Mouse (Mus musculus) fat pad, adult 2 months (tissue): ENCODE measurements around the gene Scfd2.

Experiments used
- DNase-seq: peaks from one replicate; pipeline ENCODE4 v3.0.0-alpha.2; 2011; ENCODE audit warnings: low read depth, low spot score; ENCODE audit errors: extremely low read depth

Scfd2 gene

DNA sequence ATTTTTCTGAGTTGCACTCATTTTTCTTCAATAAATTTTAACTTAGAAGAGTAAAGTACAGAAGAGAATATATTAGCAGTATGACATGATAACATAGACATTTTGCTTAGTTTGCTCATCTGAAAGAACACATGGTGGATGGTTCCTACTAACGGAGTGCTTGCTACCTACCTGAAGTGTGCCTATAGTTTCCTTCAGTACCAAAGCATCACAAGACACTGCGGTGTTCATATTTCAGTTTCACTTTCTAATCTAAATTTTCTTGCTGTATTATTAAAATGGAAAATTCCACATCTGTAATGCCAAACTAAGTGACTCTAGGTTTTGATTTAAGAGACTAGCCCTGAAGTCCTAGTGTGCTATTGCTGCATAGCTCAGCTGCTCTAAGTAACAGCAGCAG is 74.8 kb downstream of the Scfd2 start:
- DNase-seq: no peak

DNA sequence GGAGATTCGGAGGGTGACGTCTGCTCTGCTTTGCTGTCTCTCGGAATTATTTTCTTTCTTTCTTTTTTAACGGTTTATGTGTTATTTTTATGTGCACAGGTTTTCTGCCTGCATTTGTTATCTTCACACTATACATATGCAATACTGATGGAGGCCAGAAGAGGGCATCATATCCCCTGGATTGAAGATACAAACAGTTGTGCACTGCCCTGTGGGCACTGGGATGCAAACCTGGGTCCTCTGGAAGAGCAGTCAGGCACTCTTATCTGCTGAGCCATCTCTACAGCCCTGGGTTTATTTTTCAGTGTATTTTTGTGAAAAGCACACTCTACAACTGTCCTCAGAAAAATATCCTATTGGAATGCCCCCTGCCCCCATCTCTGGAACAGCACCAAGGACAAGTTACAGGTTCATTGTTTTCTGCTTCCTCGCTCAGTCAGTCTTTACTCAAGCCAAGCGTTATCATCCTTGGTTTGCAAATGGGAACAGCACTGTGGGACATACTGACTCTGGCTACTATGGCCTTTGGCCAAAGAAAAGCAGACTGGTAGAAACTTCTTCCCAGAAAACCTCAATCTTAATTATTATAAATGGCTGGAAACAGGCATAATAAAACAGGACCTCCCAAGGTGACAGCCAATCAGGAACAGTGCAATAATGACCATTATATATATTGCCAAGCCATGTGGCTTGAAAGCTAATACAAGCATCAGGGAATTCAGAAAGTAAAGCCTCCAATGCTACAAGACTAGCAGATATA is 75.9 kb downstream of the Scfd2 start:
- DNase-seq: no peak

DNA sequence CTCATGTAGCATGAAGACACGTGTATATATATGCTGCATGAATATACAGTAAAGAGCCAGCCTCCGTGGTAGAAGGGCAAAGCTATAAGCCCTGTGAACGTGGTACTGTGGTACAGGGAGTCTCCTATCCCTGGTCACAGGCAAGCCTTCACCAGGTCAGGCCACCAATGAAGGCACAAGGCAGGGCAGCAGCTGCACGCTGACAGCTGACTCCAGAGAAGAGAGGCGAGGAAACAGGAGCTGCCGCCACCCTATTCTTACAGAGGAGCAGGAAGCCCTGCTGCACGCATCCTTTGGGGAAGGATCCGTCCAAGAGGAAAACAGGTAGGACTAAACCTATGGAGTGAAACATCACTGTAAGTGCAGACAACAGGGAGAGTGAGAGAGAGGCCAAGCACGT is 76.5 kb downstream of the Scfd2 start:
- no peak for DNase-seq

DNA sequence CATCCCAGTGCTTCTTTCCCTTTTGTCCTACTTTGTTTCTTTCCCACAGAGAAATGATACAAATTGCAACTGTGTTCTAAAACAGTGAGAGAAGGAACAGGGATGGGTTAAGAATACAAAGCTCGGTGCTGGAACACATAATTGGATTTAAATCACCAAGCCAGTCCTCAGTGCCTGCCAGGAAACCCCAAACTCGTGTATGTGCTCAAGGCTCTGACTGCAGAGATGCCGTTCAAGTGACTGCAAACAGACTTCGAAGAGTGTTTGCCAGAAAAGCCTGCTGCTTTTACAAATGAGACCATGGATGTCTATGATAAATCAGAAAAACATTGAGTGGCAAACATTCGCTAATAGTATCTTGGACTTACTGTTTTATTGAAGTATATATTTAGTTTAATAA is 80.6 kb downstream of the Scfd2 start:
- no peak for DNase-seq

DNA sequence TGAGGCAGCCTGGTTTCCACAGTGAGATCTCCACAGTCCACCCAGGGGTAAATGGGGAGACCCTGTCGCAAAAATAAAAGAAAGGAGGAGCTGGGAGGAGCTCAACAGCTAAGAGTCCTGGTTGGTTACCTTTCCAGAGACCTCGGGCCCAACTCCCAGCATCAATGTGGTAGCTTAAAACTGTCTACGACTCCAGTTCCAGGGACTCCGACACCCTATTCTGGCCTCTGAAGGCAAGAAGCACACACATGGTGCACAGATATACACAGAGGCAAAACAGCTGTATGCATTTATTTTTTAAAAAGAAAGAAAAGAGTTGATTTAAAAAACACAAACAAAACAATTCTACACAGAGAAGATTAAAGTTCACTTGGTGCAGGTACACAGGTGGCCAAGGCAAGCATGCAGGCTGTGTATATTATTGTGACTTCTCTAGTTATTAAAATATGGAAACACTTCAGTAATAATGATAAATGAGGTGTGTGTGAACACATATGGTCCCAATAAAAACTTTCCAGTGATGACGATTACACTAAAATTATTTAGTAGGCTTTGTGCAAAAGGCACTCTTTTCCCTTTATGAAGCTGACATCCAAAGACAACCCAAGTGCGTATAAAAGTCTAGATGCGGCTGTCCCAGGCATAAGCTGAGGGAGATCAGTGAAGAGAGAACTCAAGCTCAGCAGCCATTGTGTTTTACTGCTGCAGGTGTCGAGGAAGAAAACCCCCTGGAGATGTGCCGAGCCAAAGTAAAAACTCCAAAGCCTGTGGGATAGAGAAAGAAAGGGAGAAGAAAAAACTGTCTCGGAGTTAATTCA is 83.8 kb downstream of the Scfd2 start:
- no peak for DNase-seq

DNA sequence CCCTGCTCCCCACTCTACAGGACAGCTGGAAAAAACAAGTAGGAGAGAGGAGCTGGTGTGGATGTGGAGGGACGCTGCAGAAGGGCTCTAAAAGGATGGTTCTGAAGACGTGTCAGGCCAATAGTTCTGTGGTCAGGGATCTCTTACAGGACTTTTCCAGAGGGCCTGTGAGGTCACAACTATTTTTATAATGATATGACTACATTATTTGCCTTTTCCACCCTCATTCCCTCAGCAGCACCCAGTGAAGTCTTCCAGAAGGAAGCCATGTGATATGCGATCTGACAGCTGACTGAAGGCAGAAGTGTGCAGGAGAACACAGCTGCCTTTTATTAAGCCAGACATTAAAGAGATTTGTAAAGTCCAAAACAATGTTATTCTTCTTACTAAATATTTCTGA is 85.7 kb downstream of the Scfd2 start:
- no peak for DNase-seq

DNA sequence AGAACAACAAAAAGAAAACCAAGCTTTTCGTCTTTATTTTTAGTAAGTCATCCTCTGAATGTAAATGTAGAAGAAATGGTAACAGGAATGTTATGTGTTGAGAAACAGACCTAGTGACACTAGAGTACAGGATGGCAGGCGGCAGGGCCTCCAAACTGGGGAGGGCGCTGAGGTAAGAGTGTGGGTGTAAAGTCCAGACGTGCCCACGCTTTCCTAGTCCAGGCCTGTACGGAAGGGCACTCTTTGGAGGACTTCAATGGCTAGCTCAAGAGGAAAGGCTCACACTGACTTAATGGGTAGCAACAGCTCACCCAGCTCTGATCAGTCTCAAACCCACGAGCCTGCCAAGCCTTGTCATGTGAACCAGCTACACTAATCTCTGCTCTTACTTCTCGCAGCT is 93.2 kb downstream of the Scfd2 start:
- no peak for DNase-seq

DNA sequence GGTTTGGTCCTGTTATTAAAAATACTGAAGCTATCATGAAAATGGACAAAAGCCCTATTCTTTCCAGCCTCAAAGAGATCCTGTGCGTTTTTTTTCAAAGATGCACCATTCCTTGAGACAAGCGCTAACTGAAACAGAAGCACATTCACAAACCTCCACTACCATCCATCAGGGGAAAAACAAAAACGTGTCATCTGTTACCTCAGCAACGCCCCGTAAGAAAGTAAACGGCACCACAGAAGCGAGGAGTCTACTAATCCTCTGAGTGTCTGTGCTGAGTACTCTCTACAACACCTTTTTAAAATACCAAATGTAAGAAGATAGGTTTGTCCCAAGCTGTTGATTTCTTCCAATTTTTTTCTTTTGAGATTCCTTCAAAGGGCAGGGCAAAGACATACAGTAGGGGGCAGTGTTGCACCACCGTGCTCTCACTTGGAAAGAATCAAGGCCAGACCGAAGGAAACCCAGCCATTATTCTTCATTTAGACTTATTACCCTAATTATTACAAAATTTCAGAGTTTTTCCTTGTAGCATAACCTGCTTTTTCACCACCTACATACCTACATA is 97.9 kb downstream of the Scfd2 start:
- no peak for DNase-seq

DNA sequence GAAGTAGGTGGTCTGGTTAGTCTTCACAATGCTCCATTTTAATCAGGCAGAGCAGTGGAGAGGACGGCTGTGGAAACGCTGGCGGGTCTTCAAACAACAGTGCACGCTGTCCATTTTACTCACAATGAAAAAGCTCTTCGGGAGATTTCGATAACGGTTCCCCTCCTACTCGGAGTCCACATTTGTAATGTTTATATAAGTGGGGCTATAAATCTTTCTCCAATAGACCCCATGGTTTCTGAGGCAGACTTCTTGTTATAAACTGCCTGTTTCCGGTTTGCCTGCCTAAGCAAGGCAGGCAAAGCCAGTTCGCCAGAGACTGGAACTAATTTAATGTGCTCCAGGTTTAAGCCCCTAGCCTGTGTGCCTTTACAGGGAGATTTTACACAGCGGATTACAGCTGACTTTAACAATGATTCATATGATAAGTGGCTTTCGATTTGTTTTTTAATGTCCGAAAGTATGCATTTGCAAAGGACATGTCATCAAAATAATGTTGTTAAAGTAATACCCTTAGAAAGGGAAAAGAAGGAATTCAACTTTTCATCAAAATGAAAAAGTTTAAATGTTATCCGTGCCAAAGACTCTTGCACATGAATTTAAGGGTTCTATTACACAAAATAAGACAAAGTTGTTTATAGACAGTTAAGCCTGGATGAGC is 98.5 kb downstream of the Scfd2 start:
- DNase-seq: no peak

DNA sequence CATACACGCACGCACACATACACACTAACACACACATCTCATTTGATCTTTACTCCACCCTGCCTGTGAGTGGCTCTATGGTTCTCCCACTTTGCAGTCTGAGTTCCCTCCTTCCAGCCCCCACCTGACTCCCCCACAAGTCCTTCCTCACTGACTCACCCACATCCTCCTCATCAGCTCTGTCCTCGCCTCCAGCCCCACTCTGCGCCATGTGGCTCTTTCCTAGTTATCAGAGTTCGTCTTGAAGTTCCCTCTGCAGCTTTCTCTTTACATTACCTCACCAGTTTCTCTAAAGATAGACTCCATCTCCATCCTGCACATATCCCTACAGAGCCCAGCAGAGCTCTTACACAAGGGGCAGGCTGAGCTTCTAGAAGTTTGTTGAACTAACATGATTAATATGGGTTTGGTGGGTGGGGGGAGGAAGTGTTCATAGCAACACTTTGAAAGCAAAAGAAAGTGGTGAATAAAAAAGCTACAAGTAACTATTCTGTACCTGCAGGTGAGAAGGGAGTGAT is 110.9 kb downstream of the Scfd2 start:
- no peak for DNase-seq

DNA sequence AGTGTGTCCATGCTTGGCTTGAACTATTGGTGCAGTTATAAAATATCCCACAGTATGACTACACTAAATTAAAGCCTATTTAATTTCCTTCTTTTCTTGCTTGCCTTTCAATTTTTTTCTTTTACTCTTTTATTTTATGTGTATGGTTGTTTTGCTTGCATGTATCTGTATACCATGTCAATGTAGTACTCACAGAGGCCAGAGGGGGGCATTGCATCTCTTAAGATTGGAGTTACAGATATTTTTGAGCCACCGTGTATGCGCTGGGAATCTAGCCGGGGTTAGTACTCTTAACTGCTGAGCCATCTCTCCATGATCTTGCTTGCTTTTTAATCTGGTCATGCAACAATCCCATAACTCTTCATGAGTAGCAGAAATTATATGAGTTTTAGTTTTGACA is 119.0 kb downstream of the Scfd2 start:
- DNase-seq: no peak

DNA sequence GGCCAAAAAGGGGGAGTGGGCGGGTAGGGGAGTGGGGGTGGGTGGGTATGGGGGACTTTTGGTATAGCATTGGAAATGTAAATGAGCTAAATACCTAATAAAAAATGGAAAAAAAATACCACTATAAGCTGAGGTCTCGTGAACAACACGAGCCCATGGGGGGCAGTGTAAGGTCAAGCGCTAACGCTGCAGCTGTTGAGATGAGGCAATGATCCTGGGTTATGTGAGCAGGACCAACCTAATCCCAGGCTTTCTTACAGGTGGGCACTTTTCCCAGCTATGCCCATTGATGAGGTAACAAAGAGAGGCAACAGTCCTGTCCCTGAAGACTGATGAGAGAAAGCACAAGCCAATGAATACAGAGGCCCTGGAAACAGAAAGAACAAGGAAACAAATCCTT is 126.7 kb downstream of the Scfd2 start:
- no peak for DNase-seq

DNA sequence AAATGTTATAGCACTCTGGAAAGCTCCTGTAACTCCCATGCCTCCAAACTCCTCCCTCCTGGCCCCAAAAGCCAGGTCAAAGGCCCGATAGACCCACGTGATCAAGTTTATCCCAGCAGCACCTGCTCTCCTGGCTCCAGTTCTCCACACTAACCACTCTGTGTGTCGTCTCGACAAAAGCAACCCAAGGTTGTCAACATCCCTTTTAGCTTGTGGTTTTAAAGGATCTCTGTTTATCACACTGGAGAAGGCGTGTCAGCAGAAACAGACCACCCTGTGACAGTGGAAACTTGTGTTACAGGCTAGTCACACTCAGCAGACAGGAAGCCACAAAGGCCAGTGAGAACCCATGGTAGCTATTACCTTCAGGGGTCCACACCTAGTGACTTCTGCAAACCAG is 127.5 kb downstream of the Scfd2 start:
- no peak for DNase-seq

DNA sequence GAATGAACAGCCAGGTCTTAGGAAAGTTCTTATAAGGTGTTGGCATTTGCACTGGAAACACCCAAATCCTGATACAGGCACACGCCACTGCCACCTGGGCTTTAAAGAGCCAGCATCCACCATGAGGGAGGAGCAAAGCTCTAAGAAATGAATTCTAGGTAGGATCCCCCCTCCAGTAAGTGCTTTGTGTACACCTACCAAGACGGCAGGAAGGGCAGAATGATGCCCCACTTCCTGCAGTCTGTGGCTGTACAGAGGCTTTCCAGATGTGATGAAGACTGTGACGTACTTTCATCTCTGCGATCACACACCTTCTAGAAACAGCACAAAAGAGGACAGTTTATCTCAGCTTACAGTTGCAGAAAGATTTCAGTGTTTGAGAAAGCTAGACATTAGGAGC is 128.9 kb downstream of the Scfd2 start:
- DNase-seq: no peak

DNA sequence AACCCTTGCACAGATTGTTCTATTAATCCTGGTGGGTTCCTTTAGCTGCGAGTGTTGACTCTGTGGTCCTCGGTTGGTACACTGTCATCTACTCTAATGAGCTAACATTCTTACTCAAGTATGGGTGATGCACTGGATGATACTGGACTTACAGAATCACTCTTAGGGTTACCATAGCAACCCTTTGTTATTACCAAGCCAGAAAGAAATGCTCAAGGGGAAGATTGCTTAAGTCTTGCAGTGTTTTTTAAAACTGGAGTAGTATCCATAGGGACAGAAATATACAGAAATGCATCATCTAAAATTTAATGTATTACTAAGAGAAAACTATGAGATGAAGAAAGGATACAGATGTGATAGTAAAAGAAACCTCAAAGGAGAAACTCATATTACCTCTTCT is 139.8 kb downstream of the Scfd2 start:
- no peak for DNase-seq

DNA sequence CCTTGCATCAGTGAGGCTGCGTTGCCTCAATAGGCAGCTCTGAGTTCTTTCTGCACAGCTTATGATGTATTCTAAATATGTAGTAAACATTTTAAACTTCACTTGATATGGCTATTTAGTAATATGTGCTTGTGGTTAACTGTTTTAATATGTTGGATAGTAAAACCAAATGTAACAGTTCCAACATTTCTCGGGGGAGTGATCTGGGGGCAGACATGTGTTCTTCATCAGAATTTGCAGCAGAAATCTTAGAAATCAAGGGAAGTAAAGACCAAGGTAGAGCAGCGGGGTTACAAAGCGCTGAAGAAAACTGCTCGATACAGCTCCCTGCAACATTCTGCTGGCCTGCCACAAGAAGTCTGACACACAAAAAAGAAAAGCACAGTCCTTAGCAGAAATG is 140.2 kb downstream of the Scfd2 start:
- DNase-seq: no peak

DNA sequence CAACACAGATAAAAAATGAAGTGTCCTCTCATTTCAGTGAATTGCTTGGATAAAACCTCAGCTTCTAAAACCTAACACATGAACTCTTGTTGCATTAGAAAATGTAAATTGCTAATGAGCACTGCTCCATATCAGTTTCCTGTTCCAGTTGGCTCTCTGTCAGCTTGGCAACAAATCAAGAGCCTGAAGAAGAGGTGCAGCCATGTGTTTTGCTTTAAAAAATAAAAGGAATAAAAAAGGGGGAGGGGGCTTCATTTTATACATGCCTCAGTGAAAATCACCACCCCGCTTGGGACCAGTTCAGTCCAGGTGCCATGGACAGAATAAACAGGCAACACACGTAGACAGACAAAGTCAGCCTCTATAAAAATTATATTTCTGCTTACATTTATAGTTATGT is 142.7 kb downstream of the Scfd2 start:
- DNase-seq: no peak

DNA sequence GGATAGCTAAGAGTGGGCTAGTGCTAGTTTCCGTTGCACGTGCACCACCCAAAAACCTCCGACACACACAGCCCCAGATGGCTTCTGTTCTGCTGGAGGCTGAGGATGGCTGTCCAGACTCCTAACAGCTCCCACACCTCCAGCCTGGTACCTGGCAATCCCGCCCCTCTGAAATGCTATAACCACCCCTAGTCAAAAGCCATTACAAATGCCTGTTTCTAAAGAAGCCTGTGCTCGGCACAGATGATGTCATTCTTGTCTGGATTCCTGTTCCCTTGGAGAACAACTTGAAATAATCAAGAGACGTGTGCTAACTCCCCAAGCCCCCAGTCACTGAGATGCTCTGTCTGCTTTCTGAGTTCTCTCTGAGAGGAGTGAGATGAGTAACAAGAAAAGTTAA is 143.5 kb downstream of the Scfd2 start:
- DNase-seq: no peak

DNA sequence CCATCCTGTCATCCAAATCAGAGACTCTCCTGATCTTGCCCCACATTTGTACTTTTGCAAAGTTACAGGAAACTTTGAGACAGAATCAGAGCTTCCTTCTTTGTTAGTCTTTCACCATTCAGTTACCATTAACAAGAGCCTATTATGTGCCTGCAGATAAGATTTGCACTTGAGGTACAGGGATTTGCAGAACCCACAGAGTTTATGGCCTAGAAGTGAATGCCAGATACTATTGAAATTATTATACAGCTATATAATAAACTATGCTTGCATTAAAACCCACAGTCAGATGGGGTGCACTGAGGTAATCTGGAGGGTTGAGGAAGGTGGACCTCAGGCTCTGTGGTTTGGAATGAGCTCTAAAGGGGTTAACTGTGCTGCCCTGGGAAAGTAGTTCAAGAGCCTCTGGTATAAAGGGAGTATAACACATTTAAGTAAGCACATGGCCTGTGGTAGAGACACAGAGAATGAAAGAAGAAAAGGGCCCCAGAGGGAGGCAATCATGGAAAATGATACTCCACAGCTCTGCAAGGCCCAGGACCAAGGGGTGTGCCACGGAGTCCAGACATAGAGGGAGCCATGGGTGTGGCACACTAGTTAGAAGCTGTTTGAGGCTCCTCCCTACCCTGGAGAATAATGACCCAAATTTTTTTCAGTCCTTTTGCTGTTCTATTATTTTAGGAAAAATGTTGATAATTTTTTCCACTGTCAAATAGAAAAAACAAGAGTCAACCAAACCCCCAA is 144.2 kb downstream of the Scfd2 start:
- DNase-seq: no peak

DNA sequence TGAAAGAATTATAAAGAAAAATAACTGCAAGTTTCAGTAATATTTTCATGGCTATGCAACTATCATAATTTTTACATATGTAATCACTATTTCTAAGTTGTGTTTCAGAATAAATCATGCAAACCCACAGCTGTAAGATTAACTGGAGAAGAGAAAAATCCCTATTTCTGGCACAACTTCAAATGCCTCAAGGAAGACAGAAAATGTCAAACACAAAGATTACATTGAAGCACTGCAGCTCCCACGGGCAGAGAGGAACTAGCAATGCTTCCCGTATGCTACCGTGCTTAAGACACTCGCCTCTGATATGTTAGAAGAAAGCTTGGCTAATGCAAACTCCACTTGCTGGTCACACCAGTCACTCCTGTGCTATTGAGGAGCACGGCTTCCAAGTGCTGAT is 151.5 kb downstream of the Scfd2 start:
- DNase-seq: no peak

DNA sequence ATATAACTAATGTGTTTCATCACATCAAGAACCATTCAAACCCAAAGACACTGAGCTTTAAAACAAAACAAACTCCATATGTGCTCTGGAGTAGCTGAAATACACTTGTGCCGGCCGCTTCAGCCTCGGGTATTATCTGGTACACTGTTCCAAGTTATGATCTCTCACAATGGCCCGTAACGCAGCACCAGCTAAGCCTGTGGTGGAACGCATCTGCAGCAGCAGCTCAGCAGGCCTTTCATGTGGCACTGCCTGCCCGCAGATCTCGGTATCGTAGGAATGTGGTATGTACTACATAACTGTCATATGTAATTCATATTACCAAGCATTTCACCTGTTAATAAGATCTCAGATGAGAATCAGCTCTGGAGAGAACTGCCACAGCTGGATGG is 164.9 kb downstream of the Scfd2 start:
- no peak for DNase-seq
